Mouse (Mus musculus) midbrain, embryonic 15.5 days (tissue): ENCODE measurements around the gene Psma3. TPM values are rescaled to one million over a fixed set of nuclear protein-coding genes. Genes with fewer than 3 reads are reported as not detected.
A peak's percentile ranks its signal among the peaks of the same experiment; 100 is the strongest.

Source experiments
- ATAC-seq: fragments of 200-750 bp; cut with Nextera tagmentation; replicated peaks from 2 replicates; pipeline ENCODE4 v1.8.0; 2017; ENCODE audit warnings: moderate TSS enrichment
- H3K27ac ChIP-seq: fragments of 300-500 bp; sonication (generic); 2 replicates; pipeline ENCODE4 v1.5.1; 2015; ENCODE audit warnings: mild to moderate bottlenecking, inconsistent platforms
- H3K27me3 ChIP-seq: fragments of 300-500 bp; sonication (generic); replicated peaks from 2 replicates; pipeline ENCODE4 v1.6.1; 2015; ENCODE audit warnings: inconsistent platforms
- H3K36me3 ChIP-seq: fragments of 300-500 bp; sonication (generic); replicated peaks from 2 replicates; pipeline ENCODE4 v1.6.1; 2015; ENCODE audit warnings: inconsistent platforms
- H3K4me1 ChIP-seq: fragments of 300-500 bp; sonication (generic); 2 replicates; pipeline ENCODE4 v1.6.1; 2015; ENCODE audit warnings: inconsistent platforms
- H3K4me2 ChIP-seq: fragments of 300-500 bp; sonication (generic); 2 replicates; pipeline ENCODE4 v1.6.1; 2015; ENCODE audit warnings: inconsistent platforms, mild to moderate bottlenecking, moderate library complexity
- H3K4me3 ChIP-seq: fragments of 300-500 bp; sonication (generic); 2 replicates; pipeline ENCODE4 v1.5.1; 2015; ENCODE audit warnings: mild to moderate bottlenecking, inconsistent platforms
- H3K9ac ChIP-seq: fragments of 300-500 bp; sonication (generic); 2 replicates; pipeline ENCODE4 v1.6.1; 2015; ENCODE audit warnings: mild to moderate bottlenecking, inconsistent platforms
- H3K9me3 ChIP-seq: fragments of 300-500 bp; sonication (generic); 2 replicates; pipeline ENCODE4 v1.6.1; 2016; ENCODE audit warnings: inconsistent platforms
- WGBS: fragments of 180-500 bp; shearing (Covaris S2); methylation state at CpG from one replicate; pipeline ENCODE4 v1.1.7; 2015; ENCODE audit warnings: mixed read lengths; 5-methylcytosine and 5-hydroxymethylcytosine counted together
- polyA plus RNA-seq: library from polyadenylated mRNA; unstranded; fragments of >200 nt; fragmentation: Nextera tagmentation; extraction: Ambion mirVana; gene quantifications from 2 replicates; pipeline ENCODE4 v1.2.1, GENCODE M21; 2015

The Psma3 gene
- polyA plus RNA-seq, result 495 and 513 TPM in 2 replicates

DNA sequence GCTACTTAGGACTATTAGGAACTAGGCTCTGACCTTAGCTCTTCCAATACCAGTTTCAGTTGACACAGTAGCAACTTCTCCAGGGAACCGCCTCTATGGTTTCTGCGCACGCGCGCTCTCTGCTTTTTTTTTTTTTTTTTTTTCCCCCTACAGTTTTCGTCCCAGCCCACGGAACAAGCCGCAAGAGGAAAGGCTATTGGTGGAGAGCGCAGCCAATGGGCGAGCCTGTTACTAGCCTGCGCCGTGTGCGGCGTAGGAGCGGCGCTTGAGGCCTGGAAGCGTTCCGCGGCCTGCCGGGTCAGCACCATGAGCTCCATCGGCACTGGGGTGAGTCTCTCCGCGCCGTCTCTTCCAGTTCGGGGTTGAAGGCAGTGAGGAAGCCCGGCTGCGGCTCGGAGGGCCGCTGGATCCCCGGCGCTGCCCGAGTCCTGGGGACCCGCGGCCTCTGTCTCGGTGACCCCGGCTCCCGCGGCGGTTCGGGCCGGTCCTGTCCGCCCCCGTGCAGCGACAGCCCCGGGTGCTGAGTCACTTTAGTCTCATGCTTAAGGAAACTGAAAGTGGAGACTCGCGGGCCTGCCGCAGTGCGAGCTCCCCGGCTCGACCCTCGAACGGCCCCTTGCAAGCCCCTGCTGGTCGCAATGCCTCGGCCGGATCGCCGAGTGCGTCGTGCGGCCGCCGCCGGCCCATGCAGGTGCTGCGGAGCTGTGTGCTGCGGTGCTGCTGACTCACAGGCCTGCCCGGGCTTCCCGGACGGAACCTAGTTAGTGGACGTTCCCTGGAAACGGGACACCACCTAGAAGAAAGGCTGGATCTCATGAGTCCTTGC, at the start of gene Psma3:
Psma3 (plus strand) TSS at position 181 of the 826 bp plus-strand sequence.
- under 1% methylated on average over 71 of the region's 71 CpGs for WGBS
- Histone ChIP-seq H3K4me1 (peaks cover 13% of the 10 kb centered on the region), H3K9ac (peak within 1 kb of the TSS; percentile 98), H3K9me3 (no peaks in the 10 kb centered on the region), H3K27ac (peak within 1 kb of the TSS; percentile 98), H3K36me3 (0 out of 2 replicates have a peak, but pooled peaks cover 1% of the 10 kb centered on the region), H3K4me3 (peak within 1 kb of the TSS; percentile 79), H3K4me2 (peak within 1 kb of the TSS; percentile 66), H3K27me3 (no peaks in the 10 kb centered on the region)
- peak; percentile 99 for ATAC-seq

DNA sequence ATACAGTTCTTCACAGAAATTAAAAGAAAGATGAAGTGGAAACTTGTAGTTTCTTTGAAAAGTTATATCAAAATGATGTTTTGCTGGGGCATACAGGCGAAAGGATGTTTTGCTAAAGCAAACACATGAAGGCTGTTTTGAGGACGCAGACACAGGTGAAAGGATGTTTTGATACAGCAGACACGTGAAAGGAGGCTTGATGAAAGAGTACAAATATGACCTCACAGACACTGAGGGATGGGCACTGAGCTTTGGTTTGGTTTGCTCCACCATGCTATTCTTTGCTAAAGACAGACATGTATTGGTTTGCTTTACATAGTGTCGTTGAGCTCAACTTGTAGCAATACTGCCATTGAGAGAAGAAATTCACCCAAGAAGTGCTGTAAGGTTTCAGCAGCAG, 44.6 kb upstream of the Psma3 start:
- no peak for ATAC-seq
- H3K36me3 ChIP-seq, result no peaks in the 10 kb centered on the region
- no peaks in the 10 kb centered on the region for H3K27me3 ChIP-seq
- no peaks in the 10 kb centered on the region for H3K9me3 ChIP-seq
- H3K4me3 ChIP-seq, result no peak overlapping the region
- H3K9ac ChIP-seq, result no peak overlapping the region
- H3K4me2 ChIP-seq, result no peak overlapping the region
- 84% methylated on average over 4 of the region's 4 CpGs for WGBS
- H3K4me1 ChIP-seq, result no peaks in the 10 kb centered on the region
- no peak overlapping the region for H3K27ac ChIP-seq

DNA sequence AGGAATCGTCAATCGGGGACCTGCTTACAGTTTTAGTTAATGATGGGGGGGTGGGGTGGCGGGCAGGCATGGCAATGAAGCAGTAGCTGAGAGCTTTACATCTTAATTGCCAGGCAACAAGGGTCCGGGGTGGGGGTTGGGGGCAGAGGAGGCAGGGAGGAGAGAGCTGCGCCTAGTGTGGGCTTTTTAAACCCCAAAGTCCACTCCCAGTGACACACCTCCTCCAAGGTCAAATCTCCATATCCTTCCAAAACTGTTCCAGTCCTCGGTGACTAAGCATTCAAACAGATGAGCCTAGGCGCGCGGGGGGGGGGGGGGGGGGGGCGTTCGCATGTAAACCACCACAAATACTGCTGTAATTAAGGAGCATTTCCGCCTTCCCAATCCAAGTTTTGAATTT, 37.3 kb upstream of the Psma3 start:
- H3K9me3 ChIP-seq, result no peaks in the 10 kb centered on the region
- ATAC-seq, result peak; percentile 38
- peak overlapping the region; percentile 86 for H3K27ac ChIP-seq
- H3K4me2 ChIP-seq, result peak overlapping the region; percentile 61
- H3K4me1 ChIP-seq, result peaks cover 12% of the 10 kb centered on the region
- H3K9ac ChIP-seq, result peak overlapping the region; percentile 85
- 0 out of 2 replicates have a peak, but pooled peaks cover 2% of the 10 kb centered on the region for H3K36me3 ChIP-seq
- no peaks in the 10 kb centered on the region for H3K27me3 ChIP-seq
- H3K4me3 ChIP-seq, result peak overlapping the region; percentile 83
- WGBS, result 19% methylated on average over 10 of the region's 12 CpGs

DNA sequence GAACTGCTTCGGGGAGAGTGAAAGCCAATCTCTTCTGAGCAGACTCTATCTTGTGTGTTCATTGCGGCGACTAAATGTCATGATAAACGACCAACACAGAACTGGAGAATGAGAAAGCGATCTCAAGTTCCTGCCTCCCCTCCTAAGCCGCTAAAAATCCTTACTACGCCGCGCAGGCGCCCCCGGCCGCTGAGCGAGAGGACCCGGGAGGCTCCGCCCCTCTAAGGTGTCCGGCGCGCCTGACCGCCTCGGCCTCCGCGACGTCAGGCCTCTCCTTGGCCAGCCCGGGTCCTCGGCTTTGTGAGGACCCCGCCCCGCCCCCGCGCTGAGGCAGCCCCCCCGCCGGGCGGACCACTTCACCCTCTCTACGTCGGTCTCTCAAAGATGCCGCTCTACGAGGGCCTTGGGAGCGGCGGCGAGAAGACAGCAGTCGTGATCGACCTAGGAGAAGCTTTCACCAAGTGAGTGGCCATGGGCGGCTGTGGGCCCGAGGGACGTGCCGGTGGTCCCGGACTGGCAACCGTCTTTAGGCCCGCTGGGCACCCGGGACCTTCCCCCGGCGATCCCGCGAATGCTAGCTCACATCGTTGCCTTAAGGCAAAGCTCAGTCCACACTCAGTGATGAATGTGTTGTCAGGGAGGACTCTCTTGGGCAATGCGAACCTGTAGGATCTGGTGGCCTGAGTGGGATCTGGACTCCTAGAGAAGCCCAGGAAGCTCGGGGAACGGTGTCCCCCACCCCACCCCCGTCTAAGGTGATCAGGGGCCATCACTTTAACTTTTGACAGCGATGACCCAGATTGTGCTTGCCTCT, 36.6 kb upstream of the Psma3 start, which contains the start of gene Actr10:
Actr10 (plus strand) TSS at position 287 of the 814 bp plus-strand sequence.
- peak within 1 kb of the TSS; percentile 86 for H3K27ac ChIP-seq
- peak within 1 kb of the TSS; percentile 83 for H3K4me3 ChIP-seq
- 1% methylated on average over 56 of the region's 59 CpGs for WGBS
- H3K27me3 ChIP-seq, result no peaks in the 10 kb centered on the region
- peak within 1 kb of the TSS; percentile 85 for H3K9ac ChIP-seq
- ATAC-seq, result peak; percentile 99
- H3K4me2 ChIP-seq, result peak within 1 kb of the TSS; percentile 61
- H3K9me3 ChIP-seq, result no peaks in the 10 kb centered on the region
- H3K36me3 ChIP-seq, result 0 out of 2 replicates have a peak, but pooled peaks cover 6% of the 10 kb centered on the region
- peaks cover 12% of the 10 kb centered on the region for H3K4me1 ChIP-seq

DNA sequence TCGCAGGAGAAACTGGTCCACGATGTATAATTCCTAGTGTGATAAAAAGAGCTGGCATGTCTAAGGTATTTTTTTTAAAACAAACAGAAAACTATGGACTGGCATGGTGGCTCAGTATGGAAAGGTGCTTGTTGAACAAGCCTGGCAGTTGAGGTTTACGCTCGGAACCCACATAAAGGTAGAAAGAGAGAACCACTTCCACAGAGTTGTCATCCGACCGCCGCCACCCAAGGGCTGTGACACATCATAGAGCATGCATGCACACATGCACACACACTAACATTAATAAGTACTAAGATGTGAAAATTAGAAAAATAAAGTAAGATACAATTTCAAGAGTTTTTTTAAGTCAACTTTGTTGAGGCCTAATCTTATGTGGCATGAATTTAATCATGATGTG, 33.6 kb upstream of the Psma3 start:
- Histone ChIP-seq H3K9ac (no peak overlapping the region), H3K4me3 (no peak overlapping the region), H3K36me3 (peaks cover 18% of the 10 kb centered on the region; the same call in 1 of the 2 replicates), H3K4me1 (peaks cover 12% of the 10 kb centered on the region), H3K27me3 (no peaks in the 10 kb centered on the region), H3K4me2 (no peak overlapping the region), H3K27ac (no peak overlapping the region), H3K9me3 (no peaks in the 10 kb centered on the region)
- WGBS, result 97% methylated on average over 7 of the region's 7 CpGs
- no peak for ATAC-seq

DNA sequence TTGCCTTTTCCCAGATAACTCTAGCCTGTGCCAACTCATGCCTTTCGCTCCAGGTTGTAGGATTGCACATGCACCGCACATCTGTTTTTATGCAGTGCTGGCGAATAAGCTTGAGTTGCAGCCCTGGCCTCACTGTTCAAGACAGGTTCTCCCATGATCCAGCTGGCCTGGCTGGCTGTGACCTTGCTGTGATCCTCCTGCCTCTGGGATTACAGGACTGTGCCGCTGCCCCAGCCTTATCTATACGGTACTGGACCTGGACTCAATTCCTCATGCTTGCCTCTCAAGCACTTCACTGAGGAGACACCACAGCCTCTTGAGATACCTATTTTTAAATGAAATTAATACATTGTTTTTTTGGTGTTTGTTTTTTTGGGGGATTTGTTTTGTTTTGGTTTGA, 30.2 kb upstream of the Psma3 start:
- ATAC-seq, result no peak
- H3K4me3 ChIP-seq, result no peak overlapping the region
- H3K4me1 ChIP-seq, result peaks cover 3% of the 10 kb centered on the region
- H3K27me3 ChIP-seq, result no peaks in the 10 kb centered on the region
- H3K4me2 ChIP-seq, result no peak overlapping the region
- no peak overlapping the region for H3K27ac ChIP-seq
- no peaks in the 10 kb centered on the region for H3K9me3 ChIP-seq
- no peak overlapping the region for H3K9ac ChIP-seq
- 99% methylated on average over 5 of the region's 5 CpGs for WGBS
- H3K36me3 ChIP-seq, result peaks cover 29% of the 10 kb centered on the region

DNA sequence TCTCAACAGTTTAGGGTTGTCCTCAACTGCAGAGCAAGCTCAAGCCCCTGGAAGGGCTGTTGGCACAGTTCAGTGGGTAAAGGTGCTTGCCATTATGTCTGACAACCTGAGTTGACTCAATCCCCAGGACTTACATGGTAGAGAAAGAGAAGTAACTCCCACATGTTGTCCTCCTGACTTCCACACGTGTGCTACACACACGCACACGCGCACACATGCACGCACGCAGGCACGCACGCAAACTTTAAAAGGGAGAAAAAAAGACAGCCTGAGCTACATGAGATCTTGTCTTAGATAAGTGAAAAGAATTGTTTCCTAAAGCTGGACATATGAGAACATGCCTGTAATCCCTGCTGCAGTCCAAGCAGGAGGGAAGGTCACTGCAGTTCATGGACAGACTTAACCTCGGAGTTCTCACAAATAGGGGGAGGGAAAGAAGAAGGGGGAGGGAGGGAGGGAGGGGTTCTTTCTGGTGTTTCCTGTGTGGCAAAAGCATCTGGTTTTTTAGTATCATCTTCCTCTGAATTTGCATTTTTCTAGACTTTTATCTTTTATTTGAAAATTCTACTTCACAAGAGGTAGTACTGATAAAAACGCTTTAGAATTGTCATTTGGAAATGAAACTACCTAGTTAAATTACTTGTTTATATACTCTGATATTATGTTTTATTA, 27.7 kb upstream of the Psma3 start:
- WGBS, result 92% methylated on average over 10 of the region's 10 CpGs
- H3K4me1 ChIP-seq, result no peaks in the 10 kb centered on the region
- H3K4me2 ChIP-seq, result no peak overlapping the region
- H3K27me3 ChIP-seq, result no peaks in the 10 kb centered on the region
- H3K36me3 ChIP-seq, result peaks cover 32% of the 10 kb centered on the region
- no peaks in the 10 kb centered on the region for H3K9me3 ChIP-seq
- H3K9ac ChIP-seq, result no peak overlapping the region
- no peak for ATAC-seq
- no peak overlapping the region for H3K4me3 ChIP-seq
- no peak overlapping the region for H3K27ac ChIP-seq

DNA sequence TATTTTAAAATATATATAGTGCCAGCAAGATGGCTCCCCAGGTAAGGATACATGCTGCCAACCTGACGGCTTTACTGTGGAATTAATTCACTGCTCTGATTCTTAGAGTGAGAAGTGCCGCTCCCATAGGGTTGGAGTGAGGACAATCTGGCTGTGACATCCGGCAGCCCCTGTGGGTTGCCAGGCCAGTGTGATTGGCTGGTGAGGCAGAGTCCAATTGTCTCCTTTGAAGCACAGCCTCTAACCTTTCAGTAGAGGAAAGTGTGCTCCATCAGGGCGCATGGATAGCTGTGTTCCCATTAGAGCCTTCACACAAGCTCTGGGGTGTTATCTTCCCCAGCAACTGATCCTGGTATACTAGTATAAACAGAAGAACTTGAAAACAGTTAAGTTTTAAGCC, 15.8 kb upstream of the Psma3 start:
- no peak overlapping the region for H3K9ac ChIP-seq
- no peak overlapping the region for H3K4me2 ChIP-seq
- H3K36me3 ChIP-seq, result peaks cover 54% of the 10 kb centered on the region
- no peak overlapping the region for H3K4me3 ChIP-seq
- no peaks in the 10 kb centered on the region for H3K4me1 ChIP-seq
- H3K27ac ChIP-seq, result no peak overlapping the region
- no peaks in the 10 kb centered on the region for H3K27me3 ChIP-seq
- no peak for ATAC-seq
- no peaks in the 10 kb centered on the region for H3K9me3 ChIP-seq
- WGBS, result 95% methylated on average over 4 of the region's 4 CpGs

DNA sequence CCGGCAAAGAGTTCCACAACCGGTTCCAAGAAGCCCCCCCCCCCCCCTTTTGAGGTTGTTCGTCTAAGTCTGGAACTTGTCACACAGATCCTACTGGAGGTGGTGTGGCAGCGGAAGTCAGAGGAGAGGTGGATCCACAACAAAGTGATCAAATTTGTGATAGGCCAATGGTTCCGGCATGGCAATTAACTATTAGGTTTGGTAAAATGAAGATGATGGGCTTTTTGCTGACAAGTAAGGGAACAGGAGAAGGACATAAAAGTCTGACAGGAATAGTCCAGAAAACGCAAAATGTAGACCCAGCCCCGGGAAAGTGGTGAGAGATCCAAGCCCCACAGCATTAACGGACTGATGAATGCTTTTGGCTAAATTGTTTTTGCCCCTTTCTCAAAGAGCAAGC, 6.8 kb upstream of the Psma3 start:
- Histone ChIP-seq H3K4me3 (peak overlapping the region; percentile 73), H3K4me1 (peaks cover 4% of the 10 kb centered on the region; the same call in 1 of the 2 replicates), H3K27me3 (no peaks in the 10 kb centered on the region), H3K9me3 (no peaks in the 10 kb centered on the region), H3K4me2 (peak overlapping the region; percentile 60), H3K36me3 (peaks cover 12% of the 10 kb centered on the region; the same call in 1 of the 2 replicates), H3K9ac (no peak overlapping the region), H3K27ac (peak overlapping the region; percentile 90)
- WGBS, result 52% methylated on average over 8 of the region's 8 CpGs
- no peak for ATAC-seq

DNA sequence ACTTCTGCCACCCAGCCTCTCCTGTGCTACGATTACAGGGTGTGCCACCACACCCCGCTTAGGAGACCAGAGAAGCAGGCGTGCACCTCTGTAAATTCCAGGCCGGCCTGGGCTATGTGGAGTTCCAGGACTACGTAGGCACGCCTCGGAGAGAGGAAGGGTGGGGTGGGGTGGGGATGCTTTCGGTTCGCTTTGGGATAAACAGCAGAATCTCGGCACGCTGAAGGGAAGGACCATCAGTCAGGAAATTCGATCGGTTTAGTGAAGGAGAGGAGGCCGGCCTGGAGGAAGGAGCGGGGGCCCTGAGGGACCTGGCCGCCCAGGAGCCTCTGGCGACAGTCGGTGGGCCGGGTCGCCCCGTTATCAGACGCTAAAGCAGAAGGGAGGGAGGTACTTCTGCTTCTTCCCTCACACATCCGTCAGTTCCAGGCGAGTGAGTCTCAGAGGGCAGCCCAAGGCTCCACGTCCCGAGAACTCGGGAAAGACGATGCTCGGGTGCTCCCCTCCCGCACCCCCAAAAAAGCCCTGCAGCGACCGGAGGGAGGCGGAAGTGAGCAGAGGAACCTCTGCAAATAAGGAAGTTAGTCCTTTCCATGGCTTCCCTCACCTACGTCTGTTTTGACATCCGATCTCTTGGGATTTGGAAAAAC, 6.2 kb upstream of the Psma3 start:
- Histone ChIP-seq H3K4me2 (peak overlapping the region; percentile 60), H3K36me3 (peaks cover 9% of the 10 kb centered on the region; the same call in 1 of the 2 replicates), H3K4me1 (peaks cover 4% of the 10 kb centered on the region; the same call in 1 of the 2 replicates), H3K27me3 (no peaks in the 10 kb centered on the region), H3K4me3 (peak overlapping the region; percentile 73), H3K27ac (peak overlapping the region; percentile 90), H3K9ac (peak overlapping the region; percentile 80), H3K9me3 (no peaks in the 10 kb centered on the region)
- WGBS, result under 1% methylated on average over 34 of the region's 35 CpGs
- ATAC-seq, result peak; percentile 85

DNA sequence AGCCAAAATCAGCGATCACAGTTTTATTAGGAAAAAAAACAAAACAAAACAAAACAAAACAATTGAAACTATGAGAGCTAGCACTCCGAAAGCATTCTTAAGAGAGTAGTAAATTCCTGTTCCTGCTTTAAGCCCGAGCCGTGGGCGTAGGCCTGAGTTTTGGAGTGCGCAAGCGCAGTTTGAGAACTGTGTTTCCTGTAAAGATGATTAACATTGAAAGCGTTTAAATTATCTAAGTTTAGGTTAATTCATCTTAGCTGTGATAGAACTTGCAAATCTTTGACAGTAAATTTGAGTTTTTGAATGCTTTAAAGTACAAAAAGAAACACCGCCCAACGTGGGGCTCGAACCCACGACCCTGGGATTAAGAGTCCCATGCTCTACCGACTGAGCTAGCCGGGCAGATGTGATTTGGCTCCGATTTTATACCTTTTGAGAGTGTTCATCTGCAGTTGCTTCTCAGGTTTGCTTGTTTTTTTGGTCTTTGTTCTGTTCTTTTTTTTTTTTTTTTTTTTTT, 5.6 kb upstream of the Psma3 start:
- peak overlapping the region; percentile 60 for H3K4me2 ChIP-seq
- H3K4me1 ChIP-seq, result peaks cover 4% of the 10 kb centered on the region; the same call in 1 of the 2 replicates
- no peaks in the 10 kb centered on the region for H3K27me3 ChIP-seq
- no peaks in the 10 kb centered on the region for H3K9me3 ChIP-seq
- peak; percentile 76 for ATAC-seq
- 1% methylated on average over 15 of the region's 15 CpGs for WGBS
- peak overlapping the region; percentile 90 for H3K27ac ChIP-seq
- peak overlapping the region; percentile 80 for H3K9ac ChIP-seq
- peak overlapping the region; percentile 73 for H3K4me3 ChIP-seq
- 0 out of 2 replicates have a peak, but pooled peaks cover 6% of the 10 kb centered on the region for H3K36me3 ChIP-seq
